Mouse (Mus musculus): Measurements from ENCODE around the gene Trpv2. TPM values are rescaled to one million over a fixed set of nuclear protein-coding genes. Genes with fewer than 3 reads are reported as not detected.

The Trpv2 gene
- polyA plus RNA-seq, 1 experiment: 1.9 TPM

GRCm38 (mm10) chr11:62591026-62591425 is 16.7 kb downstream of the Trpv2 start:
- no peak overlapping the region for H3K27ac ChIP-seq (ENCODE audit: insufficient read depth, low read length)
- no peak for TF ChIP-seq POLR2A (IDR thresholded peaks at IDR 0.05; ENCODE audit: insufficient read depth, low read length)
- TF ChIP-seq CTCF (IDR thresholded peaks at IDR 0.05; ENCODE audit: low read depth, low read length): no peak
- TF ChIP-seq EP300 (IDR thresholded peaks at IDR 0.05; ENCODE audit: insufficient read depth, low read depth, low read length): no peak
- H3K27me3 ChIP-seq (ENCODE audit: control insufficient read depth, insufficient read depth, low read length, poor library complexity, severe bottlenecking): no peaks in the 10 kb centered on the region
- H3K9me3 ChIP-seq (replicated peaks; ENCODE audit: control insufficient read depth, insufficient read depth, low read length, poor library complexity, severe bottlenecking): no peaks in the 10 kb centered on the region
- no peak overlapping the region for H3K4me3 ChIP-seq (ENCODE audit: low read depth, low read length)
- no peaks in the 10 kb centered on the region for H3K4me1 ChIP-seq (ENCODE audit: control insufficient read depth, insufficient read depth, low read length)
- H3K36me3 ChIP-seq (ENCODE audit: control insufficient read depth, insufficient read depth, low read length, poor library complexity, severe bottlenecking): no peaks in the 10 kb centered on the region
- H3K9ac ChIP-seq (ENCODE audit: low read depth, poor library complexity, severe bottlenecking): no peak overlapping the region

DNA sequence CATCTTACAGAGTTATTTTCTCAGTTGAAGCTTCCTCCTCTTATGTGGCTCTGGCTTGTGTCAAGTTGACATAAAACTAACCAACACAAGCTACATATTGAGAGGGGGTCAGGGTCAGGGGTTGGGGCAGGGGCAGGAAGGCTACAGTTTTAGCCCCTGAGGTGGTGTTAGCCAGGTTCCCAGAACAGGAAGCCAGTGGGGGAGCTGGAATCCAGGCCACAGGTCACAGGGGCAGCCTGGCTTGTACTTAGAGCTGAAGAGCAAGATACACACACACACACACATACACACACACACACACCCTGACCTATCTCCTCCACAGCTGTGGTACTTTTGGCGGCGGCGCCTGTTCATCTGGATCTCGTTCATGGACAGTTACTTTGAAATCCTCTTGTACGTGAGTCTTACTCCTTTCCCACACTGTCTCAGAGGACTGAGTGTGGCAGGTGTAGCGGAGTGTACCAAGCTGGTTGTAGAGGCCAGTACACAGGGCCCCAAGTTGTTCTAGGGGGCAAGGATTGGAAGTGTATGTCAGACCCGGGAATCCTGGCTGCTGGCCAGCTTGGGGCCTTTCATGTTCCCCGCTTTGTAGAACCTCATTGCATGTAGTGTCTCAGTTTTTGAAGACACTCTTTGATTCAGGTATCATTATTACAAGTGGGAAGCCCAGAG is 17.8 kb downstream of the Trpv2 start:
- no peak for TF ChIP-seq EP300 (IDR thresholded peaks at IDR 0.05; ENCODE audit: insufficient read depth, low read depth, low read length)
- no peak for TF ChIP-seq CTCF (IDR thresholded peaks at IDR 0.05; ENCODE audit: low read depth, low read length)
- no peak for TF ChIP-seq POLR2A (IDR thresholded peaks at IDR 0.05; ENCODE audit: insufficient read depth, low read length)
- no peaks in the 10 kb centered on the region for H3K27me3 ChIP-seq (ENCODE audit: control insufficient read depth, insufficient read depth, low read length, poor library complexity, severe bottlenecking)
- H3K4me1 ChIP-seq (ENCODE audit: control insufficient read depth, insufficient read depth, low read length): no peaks in the 10 kb centered on the region
- H3K4me3 ChIP-seq (ENCODE audit: low read depth, low read length): no peak overlapping the region
- no peaks in the 10 kb centered on the region for H3K36me3 ChIP-seq (ENCODE audit: control insufficient read depth, insufficient read depth, low read length, poor library complexity, severe bottlenecking)
- H3K9me3 ChIP-seq (replicated peaks; ENCODE audit: control insufficient read depth, insufficient read depth, low read length, poor library complexity, severe bottlenecking): no peaks in the 10 kb centered on the region
- H3K27ac ChIP-seq (ENCODE audit: insufficient read depth, low read length): no peak overlapping the region
- no peak overlapping the region for H3K9ac ChIP-seq (ENCODE audit: low read depth, poor library complexity, severe bottlenecking)

- H3K9me3 ChIP-seq (replicated peaks; ENCODE audit: control insufficient read depth, insufficient read depth, low read length, poor library complexity, severe bottlenecking): no peaks in the 10 kb centered on the region
- no peak overlapping the region for H3K27ac ChIP-seq (ENCODE audit: insufficient read depth, low read length)
- no peaks in the 10 kb centered on the region for H3K4me1 ChIP-seq (ENCODE audit: control insufficient read depth, insufficient read depth, low read length)
- no peaks in the 10 kb centered on the region for H3K27me3 ChIP-seq (ENCODE audit: control insufficient read depth, insufficient read depth, low read length, poor library complexity, severe bottlenecking)
- TF ChIP-seq POLR2A (IDR thresholded peaks at IDR 0.05; ENCODE audit: insufficient read depth, low read length) (no peak), CTCF (IDR thresholded peaks at IDR 0.05; ENCODE audit: low read depth, low read length) (no peak), EP300 (IDR thresholded peaks at IDR 0.05; ENCODE audit: insufficient read depth, low read depth, low read length) (no peak)
- no peak overlapping the region for H3K4me3 ChIP-seq (ENCODE audit: low read depth, low read length)
- no peak overlapping the region for H3K9ac ChIP-seq (ENCODE audit: low read depth, poor library complexity, severe bottlenecking)
- peaks cover 6% of the 10 kb centered on the region for H3K36me3 ChIP-seq (ENCODE audit: control insufficient read depth, insufficient read depth, low read length, poor library complexity, severe bottlenecking)
These were observed 24.3 kb downstream of the Trpv2 start for GRCm38 (mm10) chr11:62598571-62598970.

DNA sequence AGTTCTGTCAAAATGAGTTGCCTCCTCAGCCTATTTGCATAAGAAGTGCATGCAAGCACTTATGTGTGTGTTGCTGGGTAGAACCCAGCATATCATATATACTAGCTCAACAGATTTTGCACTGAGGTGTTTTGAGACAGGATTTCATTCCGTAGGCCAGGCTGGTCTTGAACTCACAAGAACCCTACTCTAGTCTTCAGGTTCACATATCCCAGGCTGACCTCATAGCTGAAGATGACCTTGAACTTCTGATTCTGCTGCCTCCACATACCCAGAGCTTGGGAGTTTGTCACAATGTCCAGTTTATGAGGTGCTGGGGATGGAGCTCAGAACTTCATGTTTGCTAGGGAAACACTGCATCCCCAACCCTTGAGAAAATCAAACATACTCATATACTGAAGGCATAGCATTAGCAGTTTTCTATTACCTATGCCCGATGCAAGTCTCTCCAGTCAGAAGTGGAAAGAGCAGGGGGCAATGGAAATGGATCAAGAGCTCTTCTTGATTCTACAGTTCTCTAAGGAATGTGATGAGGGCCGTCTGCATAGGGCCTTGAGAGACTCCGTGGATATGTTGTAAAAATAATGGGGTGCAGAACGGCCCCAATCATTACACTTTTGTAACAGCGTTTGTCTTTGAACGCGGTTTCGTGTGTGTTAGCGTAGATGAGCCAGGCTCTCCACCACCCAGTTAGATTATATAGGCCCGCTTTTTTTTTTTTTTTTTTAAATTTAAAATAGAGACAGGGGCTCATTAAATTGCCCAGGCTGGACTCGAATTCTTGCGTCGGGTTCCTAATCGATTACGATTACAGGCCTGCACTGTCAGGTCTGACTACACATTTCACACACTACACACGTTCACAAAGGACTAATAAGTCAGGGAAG is 27.7 kb downstream of the Trpv2 start:
- TF ChIP-seq CTCF (IDR thresholded peaks at IDR 0.05; ENCODE audit: low read depth, low read length) (no peak), EP300 (IDR thresholded peaks at IDR 0.05; ENCODE audit: insufficient read depth, low read depth, low read length) (no peak), POLR2A (IDR thresholded peaks at IDR 0.05; ENCODE audit: insufficient read depth, low read length) (no peak)
- H3K27ac ChIP-seq (ENCODE audit: insufficient read depth, low read length): peak overlapping the region; percentile 46
- H3K36me3 ChIP-seq (ENCODE audit: control insufficient read depth, insufficient read depth, low read length, poor library complexity, severe bottlenecking): peaks cover 37% of the 10 kb centered on the region

DNA sequence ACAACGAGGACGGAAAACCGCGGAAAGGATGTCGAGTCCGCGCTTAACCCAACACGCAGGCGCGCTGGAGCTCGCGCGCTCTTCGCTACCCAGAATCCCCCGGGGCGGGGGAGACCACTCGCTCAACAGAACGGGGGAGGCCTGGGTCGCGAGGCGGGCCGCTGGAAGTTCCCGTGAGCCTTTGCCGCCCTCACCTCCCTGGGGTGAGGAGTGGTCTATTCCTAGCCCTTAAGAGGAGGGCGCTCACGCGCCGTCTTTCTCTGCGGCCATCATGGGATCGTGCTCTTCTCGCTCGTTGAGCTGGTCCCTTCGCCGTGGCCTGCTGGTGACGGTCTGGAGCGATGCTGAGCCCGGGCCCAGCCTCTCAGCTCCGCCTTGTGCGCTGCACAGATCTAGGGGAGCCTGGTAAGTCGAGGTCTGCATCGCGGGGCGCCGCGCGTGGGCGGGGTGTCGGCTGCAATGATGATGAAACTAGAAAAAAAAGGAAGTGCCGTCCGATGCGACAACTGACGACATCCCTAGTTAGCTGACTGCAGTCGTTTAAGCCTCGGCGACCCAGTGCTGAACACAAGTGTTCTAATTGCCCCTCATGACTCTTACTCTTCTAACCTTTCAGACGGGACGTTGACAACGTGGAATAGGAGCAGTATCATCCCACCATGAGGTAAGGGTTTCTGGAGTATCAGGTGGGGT is 28.5 kb downstream of the Trpv2 start:
- Histone ChIP-seq H3K27me3 (ENCODE audit: control insufficient read depth, insufficient read depth, low read length, poor library complexity, severe bottlenecking) (no peaks in the 10 kb centered on the region), H3K4me1 (ENCODE audit: control insufficient read depth, insufficient read depth, low read length) (no peaks in the 10 kb centered on the region), H3K4me3 (ENCODE audit: low read depth, low read length) (peak overlapping the region; percentile 87), H3K9ac (ENCODE audit: low read depth, poor library complexity, severe bottlenecking) (peak overlapping the region; percentile 92), H3K36me3 (ENCODE audit: control insufficient read depth, insufficient read depth, low read length, poor library complexity, severe bottlenecking) (peaks cover 41% of the 10 kb centered on the region), H3K27ac (ENCODE audit: insufficient read depth, low read length) (peak overlapping the region; percentile 83), H3K9me3 (replicated peaks; ENCODE audit: control insufficient read depth, insufficient read depth, low read length, poor library complexity, severe bottlenecking) (no peaks in the 10 kb centered on the region)
- TF ChIP-seq EP300 (IDR thresholded peaks at IDR 0.05; ENCODE audit: insufficient read depth, low read depth, low read length) (peak; percentile 56; the same call in 1 of the 2 replicates), POLR2A (IDR thresholded peaks at IDR 0.05; ENCODE audit: insufficient read depth, low read length) (peak; percentile 99), CTCF (IDR thresholded peaks at IDR 0.05; ENCODE audit: low read depth, low read length) (no peak)

More for the DNA sequence above, 27.7 kb downstream of the Trpv2 start:
- peak overlapping the region; percentile 79 for H3K9ac ChIP-seq (ENCODE audit: low read depth, poor library complexity, severe bottlenecking)
- no peaks in the 10 kb centered on the region for H3K27me3 ChIP-seq (ENCODE audit: control insufficient read depth, insufficient read depth, low read length, poor library complexity, severe bottlenecking)
- H3K9me3 ChIP-seq (replicated peaks; ENCODE audit: control insufficient read depth, insufficient read depth, low read length, poor library complexity, severe bottlenecking): no peaks in the 10 kb centered on the region
- H3K4me1 ChIP-seq (ENCODE audit: control insufficient read depth, insufficient read depth, low read length): no peaks in the 10 kb centered on the region
- peak overlapping the region; percentile 65 for H3K4me3 ChIP-seq (ENCODE audit: low read depth, low read length)
